Mouse (Mus musculus): Measurements from ENCODE around the gene Frmd5.

The Frmd5 gene

GRCm38 (mm10) chr2:121761281-121761795 lies 45.5 kb downstream of the Frmd5 start:
- DNase-seq (ENCODE audit: low spot score in 2 of 2), result no peak

DNA sequence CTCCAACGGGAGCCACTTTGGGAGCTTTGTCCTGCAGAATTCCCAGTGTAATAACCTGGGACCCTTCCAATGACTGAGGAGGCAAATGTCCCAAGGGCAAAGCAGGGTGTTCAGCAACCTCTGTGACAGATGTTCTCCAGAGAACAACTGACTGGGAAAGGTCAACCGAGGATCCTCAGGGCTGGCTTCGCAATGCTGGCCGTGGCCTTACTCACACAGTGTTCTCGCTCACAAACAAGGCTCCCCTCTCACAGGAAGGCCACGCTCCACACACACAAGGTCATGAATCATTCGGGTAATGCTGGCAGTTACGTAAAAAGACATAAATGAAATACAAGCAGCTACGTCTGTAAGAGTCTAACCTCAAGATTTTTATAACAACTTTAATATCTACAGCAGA lies 46.2 kb downstream of the Frmd5 start:
- DNase-seq (ENCODE audit: low spot score in 2 of 2), result no peak

DNA sequence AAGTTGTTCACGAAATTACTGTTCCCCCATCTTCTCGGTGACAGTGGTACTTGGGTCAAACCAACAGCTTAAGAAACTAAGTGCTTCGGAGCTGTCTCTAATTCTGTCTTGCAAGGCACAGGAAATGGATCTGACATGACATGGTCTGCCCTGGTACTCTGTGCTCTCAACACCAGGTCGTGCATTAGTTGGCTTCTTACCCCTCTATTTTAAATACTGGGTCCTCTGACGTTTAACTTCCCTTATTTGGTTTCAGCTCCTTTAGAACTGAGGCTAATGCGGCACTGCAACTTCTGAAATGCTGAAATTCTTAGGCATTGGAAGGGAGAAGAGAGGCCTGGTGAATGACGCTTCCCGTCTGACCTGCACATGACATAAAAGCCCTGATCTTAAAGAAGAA lies 48.6 kb downstream of the Frmd5 start:
- no peak for DNase-seq (ENCODE audit: low spot score in 2 of 2)

DNA sequence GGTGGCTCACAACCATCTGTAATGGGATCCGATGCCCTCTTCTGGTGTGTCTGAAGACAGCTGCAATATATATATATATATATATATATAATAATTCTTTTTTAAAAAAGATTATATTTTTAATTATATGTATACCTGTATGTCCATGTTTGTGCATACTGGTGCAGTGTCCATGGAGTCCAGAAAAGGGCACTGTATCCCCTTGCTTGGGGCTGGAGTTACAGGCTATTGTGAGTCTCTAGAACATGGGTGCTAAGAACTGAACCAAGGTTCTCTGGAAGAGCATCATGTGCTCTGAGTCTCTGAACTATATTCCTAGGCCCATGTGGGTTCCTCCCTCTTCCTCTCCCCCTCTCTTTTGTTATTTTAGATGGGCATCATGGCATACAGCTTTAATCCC lies 50.6 kb downstream of the Frmd5 start:
- DNase-seq (ENCODE audit: low spot score in 2 of 2), result no peak

DNA sequence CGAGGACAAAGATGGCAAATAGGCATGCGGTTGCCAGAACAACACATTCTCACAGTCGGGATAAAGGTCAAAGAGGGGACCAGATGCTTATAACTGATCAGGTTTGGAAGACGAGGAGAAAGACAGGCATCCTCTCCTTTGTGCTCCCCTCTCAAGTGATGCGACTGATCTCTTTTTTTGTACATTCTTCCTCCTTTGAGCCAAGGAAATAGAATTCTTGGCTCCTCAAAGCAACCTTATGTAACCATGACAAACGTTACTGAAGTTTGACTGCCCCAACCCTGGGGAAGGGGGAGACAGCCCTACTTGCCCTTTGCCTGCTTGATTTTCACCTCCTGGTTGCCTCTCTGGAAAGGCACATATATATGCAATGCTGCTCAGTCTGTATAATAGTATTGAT lies 51.8 kb downstream of the Frmd5 start:
- no peak for DNase-seq (ENCODE audit: low spot score in 2 of 2)

DNA sequence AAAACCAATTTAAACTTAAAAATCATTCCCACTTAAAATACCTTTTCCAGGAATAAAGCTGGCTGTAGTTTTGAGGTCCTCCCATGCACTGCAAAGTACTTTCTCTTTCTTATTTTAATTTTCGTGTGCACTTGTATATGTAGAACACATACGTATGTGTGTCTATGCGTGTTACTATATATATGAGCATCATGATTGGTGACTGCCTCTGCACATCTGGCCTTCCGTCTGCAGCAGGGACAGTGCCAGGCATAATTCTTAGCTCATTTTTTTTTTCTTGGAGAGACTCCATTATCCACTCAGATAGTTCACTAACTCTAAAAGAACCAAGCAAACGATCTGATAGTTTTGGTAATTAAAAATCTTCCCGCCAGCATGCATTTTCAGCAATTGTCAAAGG lies 56.8 kb downstream of the Frmd5 start:
- peak in 1 of 2 experiments; percentile 33 for DNase-seq (ENCODE audit: low spot score in 2 of 2)

DNA sequence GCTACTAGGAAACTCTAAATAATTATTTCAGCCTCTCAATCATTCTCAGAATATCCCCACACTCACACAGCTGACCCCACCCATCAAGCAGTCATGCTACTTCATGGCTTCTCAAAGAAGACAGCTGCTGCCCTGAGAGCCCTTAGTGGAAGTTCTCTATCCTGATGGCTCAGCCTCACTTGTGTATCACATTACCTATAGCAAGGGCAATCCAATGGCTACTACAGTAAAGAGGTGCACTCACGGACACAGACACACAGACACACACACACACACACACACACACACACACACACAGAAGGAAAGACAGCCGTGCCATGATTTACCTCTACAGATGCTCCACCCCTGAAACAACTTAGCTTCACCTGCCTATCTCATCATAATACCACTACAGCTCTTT lies 65.7 kb downstream of the Frmd5 start:
- DNase-seq (ENCODE audit: low spot score in 2 of 2), result no peak

DNA sequence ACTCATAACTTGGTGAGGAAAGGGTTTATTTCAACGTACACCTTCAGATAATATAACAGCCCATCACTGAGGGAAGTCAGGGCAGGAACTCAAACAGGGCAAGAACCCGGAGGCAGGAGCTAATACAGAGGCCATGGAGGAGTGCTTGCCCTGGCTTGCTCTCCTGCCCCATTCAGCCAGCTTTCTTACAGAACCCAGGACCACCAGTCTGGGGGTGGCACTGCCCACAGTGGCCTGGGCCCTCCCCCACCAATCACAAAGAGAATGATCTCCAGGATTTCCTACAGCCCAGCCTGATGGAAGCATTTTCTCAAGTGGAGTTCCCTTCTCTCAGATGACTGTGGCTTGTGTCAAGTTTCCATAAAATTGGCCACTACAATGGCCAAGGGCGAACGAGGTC lies 67.5 kb downstream of the Frmd5 start:
- no peak for DNase-seq (ENCODE audit: low spot score in 2 of 2)

- no peak for DNase-seq (ENCODE audit: low spot score in 2 of 2)
Measured at GRCm38 (mm10) chr2:121733426-121733825, 73.5 kb downstream of the Frmd5 start.

- no peak for DNase-seq (ENCODE audit: low spot score in 2 of 2)
Measured at GRCm38 (mm10) chr2:121730486-121730885, 76.4 kb downstream of the Frmd5 start.

DNA sequence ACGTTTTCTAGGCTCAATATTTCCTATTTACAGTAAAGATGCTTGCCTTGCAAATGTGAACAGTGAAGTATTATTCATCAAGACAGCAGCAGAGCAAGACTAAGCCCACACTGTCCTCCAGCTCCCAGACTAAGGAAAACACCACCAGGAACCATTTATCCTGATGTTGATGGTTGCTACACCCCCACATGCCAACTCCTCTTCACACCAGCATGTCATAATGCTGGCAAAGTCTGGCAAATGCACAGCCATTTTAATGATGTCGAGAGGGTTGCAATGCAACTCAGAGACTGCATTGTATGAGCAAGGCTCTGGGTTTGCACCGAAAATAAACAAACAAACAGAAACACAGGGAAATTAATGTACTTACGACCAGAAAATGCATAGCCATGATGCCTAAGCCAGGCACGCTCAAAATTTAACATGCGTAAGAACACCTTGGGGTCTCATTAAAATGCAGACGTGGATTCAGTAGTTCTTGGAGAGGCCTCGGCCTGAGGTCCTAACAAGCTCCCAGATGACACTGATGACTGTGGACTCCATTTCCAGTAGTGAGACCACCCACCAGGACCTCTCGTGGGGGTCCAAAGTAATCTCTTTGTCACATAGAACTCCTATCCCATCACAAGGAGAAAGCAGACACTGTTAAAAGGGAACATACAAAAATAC lies 77.8 kb downstream of the Frmd5 start:
- DNase-seq (ENCODE audit: low spot score in 2 of 2), result peak in 1 of 2 experiments; percentile 21

- no peak for DNase-seq (ENCODE audit: low spot score in 2 of 2)
Measured at GRCm38 (mm10) chr2:121724866-121725265, 82.0 kb downstream of the Frmd5 start.

GRCm38 (mm10) chr2:121723796-121724195 lies 83.1 kb downstream of the Frmd5 start:
- no peak for DNase-seq (ENCODE audit: low spot score in 2 of 2)

- DNase-seq (ENCODE audit: low spot score in 2 of 2), result no peak
Measured at GRCm38 (mm10) chr2:121719000-121719399, 87.9 kb downstream of the Frmd5 start.

GRCm38 (mm10) chr2:121717133-121717532 lies 89.8 kb downstream of the Frmd5 start:
- DNase-seq (ENCODE audit: low spot score in 2 of 2), result no peak

- no peak for DNase-seq (ENCODE audit: low spot score in 2 of 2)
Measured at GRCm38 (mm10) chr2:121713567-121713966, 93.3 kb downstream of the Frmd5 start.

DNA sequence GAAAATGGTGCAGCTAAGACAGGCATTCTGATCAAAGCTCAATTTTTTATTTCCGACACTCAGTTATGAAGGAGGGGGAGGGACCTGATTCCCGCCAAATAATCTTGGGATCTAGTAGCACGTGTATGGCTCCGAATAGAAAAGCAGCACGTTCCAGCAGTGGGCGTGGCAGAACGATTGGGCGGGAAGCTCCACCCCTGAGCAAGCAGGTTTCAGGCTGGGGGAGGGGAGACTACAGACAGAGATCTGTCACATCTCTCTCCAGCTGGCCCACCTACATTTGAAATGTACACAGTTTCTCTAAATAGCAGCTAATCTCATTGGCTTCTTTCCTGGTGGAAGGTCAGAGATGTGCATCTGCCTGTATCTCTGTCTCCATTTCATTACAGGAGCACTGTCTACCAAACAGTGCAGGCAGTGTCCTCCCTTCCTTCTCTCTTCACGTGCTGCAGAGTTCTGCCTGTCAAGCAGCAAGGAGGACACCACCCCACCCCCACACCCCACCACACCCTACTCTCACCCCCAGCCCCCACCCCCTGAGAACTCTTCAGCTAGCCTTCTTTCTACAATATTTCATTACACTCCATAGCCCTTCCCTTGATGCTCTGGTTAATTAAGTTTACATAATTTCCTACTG lies 95.0 kb downstream of the Frmd5 start:
- no peak for DNase-seq (ENCODE audit: low spot score in 2 of 2)

DNA sequence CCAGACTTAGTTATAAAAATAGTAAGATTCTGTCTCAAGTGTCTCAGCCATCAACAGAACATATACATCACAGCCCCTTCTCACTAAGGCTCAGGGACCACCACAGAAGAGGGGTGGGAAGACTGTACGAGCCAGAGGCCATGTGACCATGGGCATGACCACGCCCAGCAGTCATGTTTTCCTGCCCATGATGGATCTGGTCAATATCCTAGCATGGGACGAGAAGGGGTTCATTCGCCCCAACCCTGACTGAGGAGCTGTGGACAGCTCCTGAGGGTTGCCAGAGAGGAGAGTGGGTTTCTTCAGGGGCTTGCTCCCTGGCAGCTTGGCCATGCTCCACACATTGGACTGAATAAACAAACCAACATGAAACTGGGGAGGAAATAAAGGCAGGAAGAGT lies 97.8 kb downstream of the Frmd5 start:
- no peak for DNase-seq (ENCODE audit: low spot score in 2 of 2)

DNA sequence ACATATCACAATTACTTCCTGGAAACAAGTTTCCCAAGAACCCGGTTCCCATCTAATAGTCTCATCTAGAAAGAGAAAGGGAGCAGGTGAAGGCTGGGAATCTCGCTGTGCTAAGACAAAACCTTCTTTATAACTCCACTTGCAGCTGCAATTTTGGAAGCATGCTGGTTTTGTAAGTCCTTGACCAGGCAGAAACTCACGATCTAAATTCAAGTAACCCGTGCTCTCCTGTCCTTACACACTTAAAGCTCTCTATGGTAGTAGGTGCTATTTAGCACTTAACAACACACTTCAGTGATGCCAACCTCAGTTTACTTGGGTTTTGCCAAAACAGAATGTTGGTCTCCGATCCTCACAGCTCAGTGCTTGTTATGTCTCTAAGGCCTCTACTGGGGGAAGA lies 99.4 kb downstream of the Frmd5 start:
- no peak for DNase-seq (ENCODE audit: low spot score in 2 of 2)

GRCm38 (mm10) chr2:121705756-121706155 lies 101.1 kb downstream of the Frmd5 start:
- no peak for DNase-seq (ENCODE audit: low spot score in 2 of 2)

DNA sequence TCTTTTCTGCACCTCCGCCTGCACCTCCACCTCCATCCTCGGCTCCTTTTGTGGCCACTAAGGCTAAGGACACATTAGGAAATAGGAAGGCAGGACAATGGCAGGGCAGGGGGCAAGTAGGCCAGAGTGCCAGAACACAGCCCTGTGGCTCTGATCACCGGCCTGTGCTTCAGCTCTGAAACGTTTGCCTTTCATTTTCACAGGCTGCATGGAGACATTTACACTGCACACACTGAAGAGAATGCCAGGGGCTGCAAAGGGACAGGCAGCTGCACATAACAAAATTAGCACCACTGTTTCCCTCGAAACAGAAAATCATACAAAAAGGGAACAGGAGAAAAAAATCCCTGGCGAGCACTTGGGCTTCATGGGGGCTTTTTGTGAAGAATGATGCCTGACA lies 107.6 kb downstream of the Frmd5 start:
- no peak for DNase-seq (ENCODE audit: low spot score in 2 of 2)

- DNase-seq (ENCODE audit: low spot score in 2 of 2), result no peak
Measured at GRCm38 (mm10) chr2:121695436-121695835, 111.5 kb downstream of the Frmd5 start.

- DNase-seq (ENCODE audit: low spot score in 2 of 2), result no peak
Measured at GRCm38 (mm10) chr2:121688107-121688506, 118.8 kb downstream of the Frmd5 start.

DNA sequence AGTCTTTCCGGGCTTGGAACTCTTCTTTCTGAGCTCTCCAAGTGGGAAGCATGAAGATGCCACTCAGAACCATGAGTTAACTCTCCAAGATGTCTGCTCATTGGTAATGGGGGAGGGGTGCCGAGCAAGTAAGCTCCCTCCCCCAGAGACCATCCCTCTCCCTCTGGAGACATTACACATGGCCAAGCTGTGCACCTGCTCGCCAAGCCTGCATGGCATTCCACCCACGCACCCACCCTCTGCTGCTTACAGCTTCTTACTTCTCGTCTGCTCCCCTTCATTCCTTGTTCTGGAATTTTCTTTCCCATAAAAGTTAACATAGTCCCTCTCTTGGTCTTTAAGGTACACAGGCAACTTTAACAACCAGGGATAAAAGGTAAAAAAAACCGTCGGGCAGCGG lies 123.3 kb downstream of the Frmd5 start:
- no peak for DNase-seq (ENCODE audit: low spot score in 2 of 2)
